9 mouse cellular contexts compared by ENCODE assay signal in genomic region chr1:70725655-70726066, GRCm38 (mm10). TPM values are rescaled to one million over a fixed set of nuclear protein-coding genes. Genes with fewer than 3 reads are reported as not detected.
A peak's percentile ranks its signal among the peaks of the same experiment; 100 is the strongest.
DNase-seq lines count a peak whose midpoint lies in the region; ATAC-seq and TF ChIP-seq lines count a peak whose summit lies in the region.
"Had no signal": no experiment of that assay in that cellular context is flagged by ENCODE, and none has a peak within 500 bp of the region (broad histone marks: within the 10 kb centered on the region; RNA-seq: fewer than 3 reads in every experiment).

Gene Vwc2l (plus strand): TSS chr1:70725715.

- TF ChIP-seq CTCF in gastrocnemius, adult 2 months (IDR thresholded peaks at IDR 0.05), result no peak

- no peak within 1 kb of the TSS for H3K27ac ChIP-seq in gastrocnemius, adult 2 months
- H3K27ac ChIP-seq: limb, embryonic 15.5 days had no signal

- peak; percentile 34 for DNase-seq in gastrocnemius, adult 2 months
- DNase-seq in gastrocnemius, postnatal 25 days, result no peak
- DNase-seq in brain, embryonic 18.5 days (ENCODE audit: low read depth, low spot score), result peak; percentile 45
- DNase-seq in kidney, adult 8-10 months, result peak; percentile 4 to 60
- DNase-seq in left cerebral cortex, postnatal 36 days (ENCODE audit: low spot score in 2 of 2), result peak; percentile 65 to 67
- peak; percentile 83 for DNase-seq in neural tube, embryonic 10.5 days (ENCODE audit: extremely low spot score, low spot score)
- DNase-seq in thymus, postnatal 25 days, result peak; percentile 9

- H3K4me3 ChIP-seq in gastrocnemius, adult 2 months, result no peak within 1 kb of the TSS
- H3K4me3 ChIP-seq: limb, embryonic 15.5 days had no signal

- intact Hi-C loops in gastrocnemius, adult 2 months (cut with DNase I), result no loop called here
- intact Hi-C loops in left cerebral cortex, postnatal 36 days (cut with DNase I), result loop anchor here (10.0 kb wide), 2 partner anchors 451 to 931 kb away; no protein-coding TSS in a partner anchor

- peak; percentile 98 for ATAC-seq in frontal cortex, adult (ENCODE audit: low TSS enrichment)

RNA-seq across cellular contexts. Expression of gene Vwc2l, which starts in this region (rescaled TPM):
- total RNA-seq in gastrocnemius, adult 2 months (2021), result not detected
- total RNA-seq in gastrocnemius, postnatal 25 days (2021), result not detected
- 10 to 100 TPM; 10.2 to 10.8 TPM for total RNA-seq in left cerebral cortex, postnatal 36 days (2021)

Comparison
In these comparisons a context has a peak if more than half of its experiments do, and no peak if none do; other contexts are left out.
1. RNA of gene Vwc2l (total RNA-seq): 10.2 to 10.8 TPM in left cerebral cortex, postnatal 36 days; not detected in gastrocnemius, adult 2 months and not detected in gastrocnemius, postnatal 25 days; every median in the first group is over 10 times any median in the second.
2. Peak in DNase-seq in gastrocnemius, adult 2 months; RNA of the gene not detected or under 1 TPM.